Mouse (Mus musculus): Measurements from ENCODE around the gene Pcbp3. TPM values are rescaled to one million over a fixed set of nuclear protein-coding genes. Genes with fewer than 3 reads are reported as not detected.

Pcbp3 gene
- total RNA-seq, 2 experiments from 2014 or later, result 60.0 to 65.1 TPM

GRCm38 (mm10) chr10:76808446-76809400 is 153.0 kb downstream of the Pcbp3 start:
- DNase-seq (ENCODE audit: low spot score in 2 of 2), result peak in 1 of 2 experiments; percentile 22

- DNase-seq (ENCODE audit: low spot score in 2 of 2), result no peak
These were observed 159.2 kb downstream of the Pcbp3 start for GRCm38 (mm10) chr10:76802500-76802885.

- peak; percentile 27 to 43 for DNase-seq (ENCODE audit: low spot score in 2 of 2)
These were observed 159.7 kb downstream of the Pcbp3 start for GRCm38 (mm10) chr10:76801841-76802499.

- DNase-seq (ENCODE audit: low spot score in 2 of 2), result peak in 1 of 2 experiments; percentile 27
These were observed 160.4 kb downstream of the Pcbp3 start for GRCm38 (mm10) chr10:76801237-76801641.

- no peak for DNase-seq (ENCODE audit: low spot score in 2 of 2)
These were observed 162.7 kb downstream of the Pcbp3 start for GRCm38 (mm10) chr10:76798751-76799585.

- no peak for DNase-seq (ENCODE audit: low spot score in 2 of 2)
These were observed 167.6 kb downstream of the Pcbp3 start for GRCm38 (mm10) chr10:76794102-76794501.

GRCm38 (mm10) chr10:76791475-76791874 is 170.2 kb downstream of the Pcbp3 start:
- DNase-seq (ENCODE audit: low spot score in 2 of 2), result peak; percentile 32 to 55

GRCm38 (mm10) chr10:76789885-76790284 is 171.8 kb downstream of the Pcbp3 start:
- no peak for DNase-seq (ENCODE audit: low spot score in 2 of 2)

- no peak for DNase-seq (ENCODE audit: low spot score in 2 of 2)
These were observed 176.4 kb downstream of the Pcbp3 start for GRCm38 (mm10) chr10:76785312-76785711.

GRCm38 (mm10) chr10:76779225-76779624 is 182.5 kb downstream of the Pcbp3 start:
- no peak for DNase-seq (ENCODE audit: low spot score in 2 of 2)

GRCm38 (mm10) chr10:76771624-76772023 is 190.1 kb downstream of the Pcbp3 start:
- DNase-seq (ENCODE audit: low spot score in 2 of 2), result no peak

- no peak for DNase-seq (ENCODE audit: low spot score in 2 of 2)
These were observed 190.6 kb downstream of the Pcbp3 start for GRCm38 (mm10) chr10:76771086-76771485.

GRCm38 (mm10) chr10:76769581-76769980 is 192.1 kb downstream of the Pcbp3 start:
- DNase-seq (ENCODE audit: low spot score in 2 of 2), result no peak

- no peak for DNase-seq (ENCODE audit: low spot score in 2 of 2)
These were observed 195.5 kb downstream of the Pcbp3 start for GRCm38 (mm10) chr10:76766196-76766595.

GRCm38 (mm10) chr10:76764927-76765326 is 196.8 kb downstream of the Pcbp3 start:
- DNase-seq (ENCODE audit: low spot score in 2 of 2), result no peak

- DNase-seq (ENCODE audit: low spot score in 2 of 2), result no peak
These were observed 198.7 kb downstream of the Pcbp3 start for GRCm38 (mm10) chr10:76763016-76763415.

GRCm38 (mm10) chr10:76762411-76762810 is 199.3 kb downstream of the Pcbp3 start:
- no peak for DNase-seq (ENCODE audit: low spot score in 2 of 2)

- DNase-seq (ENCODE audit: low spot score in 2 of 2), result peak in 1 of 2 experiments; percentile 1
These were observed 201.8 kb downstream of the Pcbp3 start for GRCm38 (mm10) chr10:76759878-76760277.

GRCm38 (mm10) chr10:76753640-76754039 is 208.0 kb downstream of the Pcbp3 start:
- no peak for DNase-seq (ENCODE audit: low spot score in 2 of 2)

GRCm38 (mm10) chr10:76744267-76744666 is 217.4 kb downstream of the Pcbp3 start:
- DNase-seq (ENCODE audit: low spot score in 2 of 2), result peak; percentile 51 to 60

- DNase-seq (ENCODE audit: low spot score in 2 of 2), result peak in 1 of 2 experiments; percentile 2
These were observed 224.9 kb downstream of the Pcbp3 start for GRCm38 (mm10) chr10:76736764-76737163.
